Mouse (Mus musculus) embryonic facial prominence, embryonic 15.5 days (tissue): ENCODE results near the gene Fbxl13. TPM values are rescaled to one million over a fixed set of nuclear protein-coding genes. Genes with fewer than 3 reads are reported as not detected.
A peak's percentile ranks its signal among the peaks of the same experiment; 100 is the strongest.

Source experiments
- ATAC-seq: fragments of 200-750 bp; cut with Nextera tagmentation; 2 replicates; pipeline ENCODE4 v1.8.0; 2017; ENCODE audit warnings: low read depth, moderate TSS enrichment; ENCODE audit not compliant: insufficient number of reproducible peaks, low FRiP score, low TSS enrichment
- H3K27ac ChIP-seq: fragments of 300-500 bp; sonication (generic); replicated peaks from 2 replicates; pipeline ENCODE4 v1.5.1; 2015; ENCODE audit warnings: mild to moderate bottlenecking, inconsistent platforms
- H3K27me3 ChIP-seq: fragments of 300-500 bp; sonication (generic); 2 replicates; pipeline ENCODE4 v1.6.1; 2015; ENCODE audit warnings: inconsistent platforms
- H3K36me3 ChIP-seq: fragments of 300-500 bp; sonication (generic); 2 replicates; pipeline ENCODE4 v1.6.1; 2015; ENCODE audit warnings: mild to moderate bottlenecking, inconsistent platforms
- H3K4me1 ChIP-seq: fragments of 300-500 bp; sonication (generic); 2 replicates; pipeline ENCODE4 v1.6.1; 2015; ENCODE audit warnings: inconsistent platforms
- H3K4me2 ChIP-seq: fragments of 300-500 bp; sonication (generic); replicated peaks from 2 replicates; pipeline ENCODE4 v1.6.1; 2015; ENCODE audit warnings: mild to moderate bottlenecking, inconsistent platforms
- H3K4me3 ChIP-seq: fragments of 300-500 bp; sonication (generic); replicated peaks from 2 replicates; pipeline ENCODE4 v1.5.1; 2015; ENCODE audit warnings: mild to moderate bottlenecking, inconsistent platforms
- H3K9ac ChIP-seq: fragments of 300-500 bp; sonication (generic); 2 replicates; pipeline ENCODE4 v1.6.1; 2015; ENCODE audit warnings: inconsistent platforms
- H3K9me3 ChIP-seq: fragments of 300-500 bp; sonication (generic); replicated peaks from 2 replicates; pipeline ENCODE4 v1.6.1; 2016; ENCODE audit warnings: inconsistent platforms
- WGBS: fragments of 180-500 bp; shearing (Covaris S2); methylation state at CpG from one replicate; pipeline ENCODE4 v1.1.7; 2015; 5-methylcytosine and 5-hydroxymethylcytosine counted together
- polyA plus RNA-seq: library from polyadenylated mRNA; unstranded; fragments of >200 nt; fragmentation: Nextera tagmentation; extraction: Ambion mirVana; gene quantifications from 2 replicates; pipeline ENCODE4 v1.2.1, GENCODE M21; 2015

Gene Fbxl13
- polyA plus RNA-seq, 1 experiment from 2014 or later: 0.87 TPM

DNA sequence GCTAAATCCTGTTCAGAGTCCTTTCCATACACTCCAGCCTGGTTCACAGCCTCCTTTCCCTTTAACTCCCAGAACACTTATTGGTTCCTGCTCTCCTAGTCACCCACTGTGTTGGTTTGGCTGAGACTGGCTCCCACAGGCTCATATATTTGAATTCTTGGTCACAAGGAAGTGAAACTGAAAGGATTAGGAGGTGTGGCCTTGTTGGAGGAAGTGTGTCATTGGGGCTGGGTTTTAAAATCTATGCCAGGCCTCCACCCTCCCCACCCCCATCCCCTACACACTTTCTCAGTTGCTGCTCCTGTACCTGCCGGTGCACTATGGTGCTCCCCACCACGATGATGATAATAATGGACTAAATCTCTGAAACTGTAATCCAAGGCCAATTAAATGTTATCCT, 127.9 kb downstream of the Fbxl13 start:
- no peaks in the 10 kb centered on the region for H3K36me3 ChIP-seq
- no peak overlapping the region for H3K4me2 ChIP-seq
- no peak overlapping the region for H3K4me3 ChIP-seq
- no peak overlapping the region for H3K9ac ChIP-seq
- no peaks in the 10 kb centered on the region for H3K27me3 ChIP-seq
- H3K9me3 ChIP-seq: no peaks in the 10 kb centered on the region
- H3K4me1 ChIP-seq: 0 out of 2 replicates have a peak, but pooled peaks cover 13% of the 10 kb centered on the region
- H3K27ac ChIP-seq: no peak overlapping the region
- 93% methylated on average over 2 of the region's 2 CpGs for WGBS
- ATAC-seq: no peak

DNA sequence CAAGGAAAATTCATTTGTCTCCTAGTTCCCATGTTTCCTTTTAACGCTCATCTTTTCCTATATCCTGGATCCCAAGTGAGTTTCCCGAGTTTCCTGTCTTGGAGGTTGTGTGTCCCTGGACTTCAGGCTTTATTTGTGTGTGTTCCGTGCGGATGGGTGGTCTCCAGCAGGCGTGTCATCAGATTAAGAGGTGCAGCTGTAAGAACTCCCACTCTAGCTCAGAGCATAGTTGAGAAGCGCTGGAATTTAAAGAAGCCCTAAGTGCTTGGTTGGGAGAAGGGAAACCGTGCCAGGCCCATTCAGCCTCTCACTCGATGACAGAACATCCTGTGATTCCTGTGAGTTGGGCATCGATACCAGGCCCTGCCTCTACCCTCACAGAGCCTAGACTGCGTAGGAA, 132.1 kb downstream of the Fbxl13 start:
- 38% methylated on average over 10 of the region's 10 CpGs for WGBS
- Histone ChIP-seq H3K4me2 (no peak overlapping the region), H3K9ac (no peak overlapping the region), H3K27ac (no peak overlapping the region; the same call in 1 of the 2 replicates), H3K27me3 (no peaks in the 10 kb centered on the region), H3K36me3 (no peaks in the 10 kb centered on the region), H3K4me3 (no peak overlapping the region), H3K4me1 (0 out of 2 replicates have a peak, but pooled peaks cover 12% of the 10 kb centered on the region), H3K9me3 (no peaks in the 10 kb centered on the region)
- peak; percentile 45; the same call in 1 of the 2 replicates for ATAC-seq

DNA sequence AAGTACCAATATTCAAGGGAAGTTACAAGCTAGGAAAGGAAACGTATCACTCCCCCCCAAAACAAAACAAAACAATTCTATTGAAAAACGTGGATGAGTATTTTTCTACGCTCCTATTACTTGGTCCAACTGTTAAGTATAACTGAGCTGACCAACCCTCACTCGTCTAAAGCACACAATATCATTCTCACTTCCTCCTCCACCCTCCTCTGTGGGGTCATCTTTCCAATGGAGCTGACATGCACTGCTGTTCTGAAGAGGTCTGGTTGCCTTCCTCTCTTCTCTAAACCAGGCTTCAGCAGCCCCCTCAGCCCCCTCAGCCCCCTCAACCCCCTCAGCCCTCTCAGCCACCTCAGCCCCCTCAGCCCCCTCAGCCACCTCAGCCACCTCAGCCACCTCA, 135.6 kb downstream of the Fbxl13 start:
- Histone ChIP-seq H3K27me3 (no peaks in the 10 kb centered on the region), H3K9me3 (no peaks in the 10 kb centered on the region), H3K27ac (no peak overlapping the region), H3K9ac (no peak overlapping the region), H3K4me1 (0 out of 2 replicates have a peak, but pooled peaks cover 18% of the 10 kb centered on the region), H3K4me3 (no peak overlapping the region), H3K36me3 (no peaks in the 10 kb centered on the region), H3K4me2 (no peak overlapping the region)
- 69% methylated on average over 4 of the region's 4 CpGs for WGBS
- ATAC-seq: no peak

DNA sequence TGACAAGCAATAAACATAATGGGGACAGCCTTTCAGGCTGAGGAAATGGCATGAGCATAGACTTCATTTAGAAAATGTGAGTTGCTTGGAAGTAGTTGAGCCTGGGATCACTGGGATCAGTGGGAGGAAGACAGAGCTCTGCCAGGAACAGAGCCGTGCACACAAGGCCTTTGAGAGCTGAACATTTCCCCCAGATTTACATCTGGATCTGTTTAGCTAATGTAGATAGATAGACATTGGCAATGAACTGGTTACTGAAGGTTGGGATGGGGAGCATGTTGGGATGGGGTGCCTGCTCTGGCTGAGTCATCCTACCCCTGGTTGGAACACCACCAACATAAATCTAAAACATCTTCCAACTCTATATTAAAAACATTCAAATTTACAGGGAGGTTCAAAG, 138.5 kb downstream of the Fbxl13 start:
- 43% methylated on average over 1 of the region's 1 CpGs for WGBS
- H3K4me1 ChIP-seq: 0 out of 2 replicates have a peak, but pooled peaks cover 8% of the 10 kb centered on the region
- no peaks in the 10 kb centered on the region for H3K27me3 ChIP-seq
- H3K36me3 ChIP-seq: no peaks in the 10 kb centered on the region
- H3K4me2 ChIP-seq: no peak overlapping the region
- H3K27ac ChIP-seq: peak overlapping the region; percentile 28; the same call in 1 of the 2 replicates
- no peak overlapping the region for H3K4me3 ChIP-seq
- H3K9ac ChIP-seq: no peak overlapping the region
- ATAC-seq: peak; percentile 61; the same call in 1 of the 2 replicates
- H3K9me3 ChIP-seq: no peaks in the 10 kb centered on the region

DNA sequence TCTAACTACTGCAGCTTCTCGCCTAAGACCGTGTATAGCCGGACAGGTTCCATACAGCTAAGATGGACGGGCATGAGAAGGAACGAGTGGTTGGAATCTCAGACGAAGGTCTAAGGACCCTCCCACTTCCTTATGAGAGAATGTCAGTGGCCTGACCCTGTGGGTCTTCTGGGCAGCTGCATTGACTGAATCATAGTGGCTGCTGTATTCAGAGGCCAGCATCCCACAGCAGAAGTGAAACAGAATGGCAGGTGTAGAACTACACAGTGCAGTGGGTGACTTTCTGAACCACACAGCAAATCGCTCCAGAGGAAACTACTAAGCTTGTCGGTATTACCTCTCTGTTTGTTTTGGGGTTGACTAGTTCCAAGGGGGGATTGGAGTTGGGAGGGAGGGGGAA, 140.3 kb downstream of the Fbxl13 start:
- no peak overlapping the region for H3K4me3 ChIP-seq
- H3K27me3 ChIP-seq: no peaks in the 10 kb centered on the region
- H3K27ac ChIP-seq: no peak overlapping the region
- no peaks in the 10 kb centered on the region for H3K36me3 ChIP-seq
- H3K9ac ChIP-seq: no peak overlapping the region
- H3K9me3 ChIP-seq: no peaks in the 10 kb centered on the region
- no peak overlapping the region for H3K4me2 ChIP-seq
- no peak for ATAC-seq
- WGBS: 88% methylated on average over 8 of the region's 8 CpGs
- H3K4me1 ChIP-seq: peaks cover 17% of the 10 kb centered on the region; the same call in 1 of the 2 replicates

DNA sequence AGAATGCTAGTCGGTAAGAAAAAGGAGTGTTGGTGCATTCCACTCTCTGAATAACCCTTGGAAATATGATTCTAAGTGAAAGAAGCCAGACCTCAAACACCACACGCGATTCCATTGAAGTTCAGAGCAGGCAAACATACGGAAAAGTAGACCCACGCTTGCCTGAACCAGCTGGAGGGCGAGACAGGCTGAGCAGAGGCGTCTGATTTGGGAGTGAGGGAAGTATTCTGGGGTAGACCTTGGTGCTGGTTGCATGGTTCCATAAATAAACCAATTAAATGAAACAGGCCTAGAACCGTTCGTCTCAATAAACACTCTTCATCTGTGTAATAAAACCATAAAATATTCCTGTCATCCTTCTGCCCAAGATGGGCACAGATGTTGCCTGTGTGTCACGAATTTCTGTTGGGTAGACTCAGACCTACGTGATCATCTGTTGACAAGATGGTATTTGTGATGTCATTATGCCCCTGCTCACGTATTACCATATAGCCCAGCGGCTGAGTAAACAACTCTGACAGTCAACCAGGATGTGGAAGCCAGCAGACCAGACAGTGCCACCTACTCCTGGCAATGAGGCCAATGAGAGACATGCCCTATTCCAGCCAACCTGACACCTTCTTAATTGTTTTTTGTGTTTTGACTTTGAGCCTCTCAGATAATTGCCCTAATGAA, 142.4 kb downstream of the Fbxl13 start:
- peaks cover 17% of the 10 kb centered on the region; the same call in 1 of the 2 replicates for H3K4me1 ChIP-seq
- H3K27me3 ChIP-seq: no peaks in the 10 kb centered on the region
- no peaks in the 10 kb centered on the region for H3K9me3 ChIP-seq
- no peaks in the 10 kb centered on the region for H3K36me3 ChIP-seq
- no peak overlapping the region for H3K4me3 ChIP-seq
- no peak overlapping the region for H3K4me2 ChIP-seq
- peak overlapping the region; percentile 30; the same call in 1 of the 2 replicates for H3K27ac ChIP-seq
- 43% methylated on average over 13 of the region's 13 CpGs for WGBS
- no peak overlapping the region for H3K9ac ChIP-seq
- 0 out of 2 replicates have a peak, but pooled peaks have one; percentile 32 for ATAC-seq

DNA sequence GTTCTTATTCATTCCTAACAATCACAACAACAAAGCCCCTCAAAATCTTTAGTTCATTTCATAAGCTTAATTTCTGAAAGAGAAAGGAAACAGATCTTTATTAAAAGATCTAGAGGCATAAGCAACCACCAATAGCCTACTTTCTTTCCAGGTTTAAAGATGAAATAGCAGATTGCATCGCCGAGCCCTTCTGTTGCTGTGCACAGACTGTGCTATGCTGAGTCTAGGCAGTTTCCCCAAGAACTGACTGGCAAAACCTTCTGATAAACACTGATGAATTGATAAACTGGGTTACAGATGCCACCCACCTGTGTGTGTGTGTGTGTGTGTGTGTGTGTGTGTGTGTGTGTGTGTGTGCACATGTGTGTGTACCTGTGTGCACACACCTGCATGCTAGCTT, 144.5 kb downstream of the Fbxl13 start:
- no peak overlapping the region for H3K9ac ChIP-seq
- no peak overlapping the region for H3K27ac ChIP-seq
- 87% methylated on average over 2 of the region's 2 CpGs for WGBS
- peaks cover 20% of the 10 kb centered on the region for H3K4me1 ChIP-seq
- no peaks in the 10 kb centered on the region for H3K27me3 ChIP-seq
- no peaks in the 10 kb centered on the region for H3K9me3 ChIP-seq
- H3K4me3 ChIP-seq: no peak overlapping the region
- no peak for ATAC-seq
- H3K36me3 ChIP-seq: no peaks in the 10 kb centered on the region
- no peak overlapping the region for H3K4me2 ChIP-seq

DNA sequence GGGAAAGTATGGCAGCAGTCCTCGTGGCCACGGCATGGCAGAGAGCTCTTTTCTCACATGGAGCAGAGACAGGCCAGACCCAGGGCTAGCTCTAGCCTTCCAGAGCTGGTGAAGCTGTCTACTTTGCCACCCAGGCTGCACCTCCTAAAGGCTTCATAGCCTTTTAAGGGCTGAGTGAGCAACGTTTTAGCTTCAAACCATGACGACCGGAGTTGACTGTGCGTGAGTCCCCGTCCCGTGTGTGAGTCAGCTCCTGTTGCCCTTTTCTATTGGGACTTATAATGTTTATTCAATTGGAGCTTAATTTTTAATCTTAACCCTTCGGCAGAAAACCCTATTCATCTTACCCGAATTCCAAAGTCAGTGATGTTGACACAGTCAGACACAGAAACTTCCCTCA, 145.3 kb downstream of the Fbxl13 start:
- Histone ChIP-seq H3K36me3 (no peaks in the 10 kb centered on the region), H3K9ac (no peak overlapping the region), H3K9me3 (no peaks in the 10 kb centered on the region), H3K4me1 (peaks cover 28% of the 10 kb centered on the region), H3K4me3 (no peak overlapping the region), H3K4me2 (no peak overlapping the region), H3K27me3 (no peaks in the 10 kb centered on the region), H3K27ac (no peak overlapping the region)
- 72% methylated on average over 10 of the region's 10 CpGs for WGBS
- no peak for ATAC-seq

DNA sequence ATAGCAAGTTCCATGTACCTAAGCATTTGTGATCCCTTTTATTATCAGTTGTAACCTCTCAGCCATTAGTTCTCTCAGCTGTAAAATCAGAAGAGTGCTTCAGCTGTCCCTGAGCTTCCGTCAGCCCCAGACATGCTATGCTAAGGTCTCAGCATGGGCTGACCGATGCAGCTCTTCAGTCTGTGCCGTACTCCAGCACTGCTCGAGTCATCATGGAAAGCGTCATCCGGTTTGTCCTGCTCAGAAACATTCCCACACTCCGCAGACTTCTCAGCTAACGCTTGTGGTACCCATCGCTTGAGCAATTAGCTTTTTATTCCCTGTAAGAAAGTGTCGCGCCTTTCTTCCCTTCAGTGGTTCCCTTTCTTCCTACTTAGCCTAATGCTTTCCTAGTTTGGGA, 146.5 kb downstream of the Fbxl13 start:
- H3K4me3 ChIP-seq: no peak overlapping the region
- H3K36me3 ChIP-seq: no peaks in the 10 kb centered on the region
- no peak overlapping the region for H3K9ac ChIP-seq
- H3K27ac ChIP-seq: no peak overlapping the region
- WGBS: 86% methylated on average over 11 of the region's 11 CpGs
- peaks cover 33% of the 10 kb centered on the region for H3K4me1 ChIP-seq
- no peak for ATAC-seq
- no peaks in the 10 kb centered on the region for H3K9me3 ChIP-seq
- H3K27me3 ChIP-seq: no peaks in the 10 kb centered on the region
- H3K4me2 ChIP-seq: no peak overlapping the region

DNA sequence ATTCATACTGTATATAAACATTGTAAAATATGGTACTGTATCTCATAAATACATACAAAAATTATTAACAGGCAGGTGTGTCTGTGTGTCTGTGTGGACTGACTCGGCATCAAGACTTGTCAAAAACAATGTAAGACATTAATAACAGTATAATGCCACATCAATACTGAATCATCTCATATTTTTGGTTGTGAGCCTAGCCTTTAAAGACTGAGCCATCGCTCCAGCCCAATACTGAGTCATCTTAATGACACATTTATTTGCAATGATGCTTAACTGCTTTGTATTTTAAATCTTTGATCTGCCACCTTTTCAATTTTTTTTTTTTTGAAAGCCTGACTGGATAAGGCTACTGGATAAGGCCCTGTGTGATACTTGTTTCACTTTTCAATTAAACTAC, 146.9 kb downstream of the Fbxl13 start:
- Histone ChIP-seq H3K4me1 (peaks cover 37% of the 10 kb centered on the region), H3K27me3 (no peaks in the 10 kb centered on the region), H3K4me3 (no peak overlapping the region), H3K9me3 (no peaks in the 10 kb centered on the region), H3K9ac (no peak overlapping the region), H3K27ac (no peak overlapping the region), H3K36me3 (no peaks in the 10 kb centered on the region), H3K4me2 (no peak overlapping the region)
- WGBS: 79% methylated on average over 2 of the region's 2 CpGs
- ATAC-seq: no peak

DNA sequence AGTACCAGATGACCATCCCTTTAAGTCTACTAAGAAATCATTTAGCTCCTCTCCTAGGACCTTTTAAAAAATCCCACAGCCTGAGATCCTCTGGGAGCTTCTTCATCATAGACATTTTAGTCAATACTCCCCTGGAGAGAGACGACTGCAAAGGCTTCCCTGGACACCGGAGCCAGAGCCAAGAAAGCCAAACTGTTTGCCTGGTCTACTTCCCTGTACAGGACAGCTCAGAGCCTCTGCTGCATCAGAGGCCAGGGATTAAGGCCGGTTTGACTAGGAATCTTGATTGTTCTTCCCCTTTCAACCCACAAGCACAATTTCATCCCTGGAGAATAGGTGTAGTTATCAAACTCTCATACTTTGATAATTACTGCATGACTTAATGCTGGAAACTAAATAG, 148.6 kb downstream of the Fbxl13 start:
- Histone ChIP-seq H3K4me3 (no peak overlapping the region), H3K36me3 (no peaks in the 10 kb centered on the region), H3K9ac (no peak overlapping the region), H3K27ac (peak overlapping the region; percentile 63), H3K4me1 (peaks cover 37% of the 10 kb centered on the region), H3K9me3 (no peaks in the 10 kb centered on the region), H3K27me3 (no peaks in the 10 kb centered on the region), H3K4me2 (no peak overlapping the region)
- ATAC-seq: no peak
- WGBS: 29% methylated on average over 3 of the region's 3 CpGs

DNA sequence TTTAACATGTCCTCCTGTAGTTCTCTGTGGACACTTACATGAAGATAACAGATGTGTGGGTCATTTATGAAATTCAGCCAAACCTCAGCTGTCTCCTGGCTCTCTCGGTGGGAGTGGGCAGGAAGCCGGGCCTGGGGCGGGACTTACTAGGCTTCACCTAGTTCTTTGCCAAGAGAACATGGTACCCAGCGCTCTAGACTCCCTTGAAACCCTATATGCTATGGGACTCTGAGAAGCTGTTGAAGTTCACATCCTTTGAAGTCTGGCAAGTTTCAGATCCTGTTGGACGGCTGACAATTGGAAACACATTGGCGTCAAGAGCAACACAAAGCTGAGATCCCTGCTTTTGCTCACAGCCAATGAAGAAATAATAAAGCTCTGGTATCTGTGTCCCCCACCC, 149.1 kb downstream of the Fbxl13 start:
- ATAC-seq: peak; percentile 49; the same call in 1 of the 2 replicates
- peaks cover 32% of the 10 kb centered on the region for H3K4me1 ChIP-seq
- no peaks in the 10 kb centered on the region for H3K36me3 ChIP-seq
- H3K27ac ChIP-seq: peak overlapping the region; percentile 63
- no peaks in the 10 kb centered on the region for H3K27me3 ChIP-seq
- no peak overlapping the region for H3K4me3 ChIP-seq
- 21% methylated on average over 6 of the region's 6 CpGs for WGBS
- no peak overlapping the region for H3K9ac ChIP-seq
- no peak overlapping the region for H3K4me2 ChIP-seq
- no peaks in the 10 kb centered on the region for H3K9me3 ChIP-seq
